Mouse (Mus musculus): Measurements from ENCODE around the gene Itih3. TPM values are rescaled to one million over a fixed set of nuclear protein-coding genes. Genes with fewer than 3 reads are reported as not detected.

Gene Itih3
- total and polyA plus RNA-seq, 3 experiments, result not detected

GRCm38 (mm10) chr14:30899972-30900371, 23.6 kb downstream of the Itih3 start:
- in situ Hi-C loops (cut with MboI; ENCODE audit: low pct_ligation_motif_present, low pct_unique_long_range_greater_than_20kb, low sequenced_read_pairs) (no loop called here), dilution Hi-C loops (cut with MboI; ENCODE audit: extremely low pct_ligation_motif_present, extremely low pct_unique_long_range_greater_than_20kb, low sequenced_read_pairs) (no loop called here)
- Histone ChIP-seq H3K27ac (ENCODE audit: insufficient read depth, low read depth) (no peak overlapping the region), H3K4me1 (ENCODE audit: control insufficient read depth in 1 of 2, insufficient read depth in 2 of 2) (no peaks in the 10 kb centered on the region), H3K4me2 (ENCODE audit: insufficient read depth, low read depth, poor library complexity, severe bottlenecking) (no peak overlapping the region), H3K27me3 (replicated peaks) (peaks cover 42% of the 10 kb centered on the region), H3K9me3 (replicated peaks; ENCODE audit: low read length) (peaks cover 8% of the 10 kb centered on the region), H3K36me3 (replicated peaks in 1 of 2; ENCODE audit: control insufficient read depth in 1 of 2, insufficient read depth in 1 of 2, low read length in 1 of 2) (no peaks in the 10 kb centered on the region), H3K9ac (ENCODE audit: insufficient read depth, low read depth) (no peak overlapping the region), H3K4me3 (replicated peaks in 1 of 3; ENCODE audit: low read depth in 2 of 3, low read length in 2 of 3, poor library complexity in 1 of 3) (no peak overlapping the region), H3K79me2 (replicated peaks; ENCODE audit: control insufficient read depth, extremely low read depth, insufficient read depth, poor library complexity, severe bottlenecking) (no peaks in the 10 kb centered on the region)
- no peak for DNase-seq (ENCODE audit: extremely low read depth)
- TF ChIP-seq ZMIZ1 (IDR thresholded peaks at IDR 0.05; ENCODE audit: low read depth, low read length), result no peak
- TF ChIP-seq KAT2A (IDR thresholded peaks at IDR 0.05; ENCODE audit: insufficient replicate concordance, low read length), result no peak
- TF ChIP-seq USF2 (conservative IDR thresholded peaks at IDR 0.05; ENCODE audit: low read depth, low read length), result no peak
- TF ChIP-seq UBTF (IDR thresholded peaks at IDR 0.05; ENCODE audit: low read depth, low read length), result no peak
- no peak for TF ChIP-seq MAZ (IDR thresholded peaks at IDR 0.05; ENCODE audit: low read depth, low read length)
- no peak for TF ChIP-seq CTCF (conservative IDR thresholded peaks at IDR 0.05 in 1 of 2, IDR thresholded peaks at IDR 0.05 in 1 of 2; ENCODE audit: low read depth in 2 of 2, low read length in 2 of 2)
- no peak for TF ChIP-seq PAX5 (IDR thresholded peaks at IDR 0.05; ENCODE audit: low read length)
- no peak for TF ChIP-seq EP300 (IDR thresholded peaks at IDR 0.05; ENCODE audit: low read length)
- TF ChIP-seq MXI1 (IDR thresholded peaks at IDR 0.05; ENCODE audit: low read depth, low read length), result no peak
- TF ChIP-seq POLR2AphosphoS2 (IDR thresholded peaks at IDR 0.05; ENCODE audit: low read depth, low read length), result no peak
- no peak for TF ChIP-seq E2F4 (IDR thresholded peaks at IDR 0.05; ENCODE audit: insufficient replicate concordance, low read depth, low read length)
- TF ChIP-seq NELFE (IDR thresholded peaks at IDR 0.05; ENCODE audit: low read depth, low read length), result no peak
- no peak for TF ChIP-seq TCF12 (IDR thresholded peaks at IDR 0.05; ENCODE audit: low read depth, low read length)
- TF ChIP-seq MEF2A (IDR thresholded peaks at IDR 0.05; ENCODE audit: borderline replicate concordance, low read depth, low read length), result no peak
- no peak for TF ChIP-seq GABPA (IDR thresholded peaks at IDR 0.05; ENCODE audit: insufficient replicate concordance, low read depth, low read length)
- no peak for TF ChIP-seq CHD1 (IDR thresholded peaks at IDR 0.05; ENCODE audit: low read depth, low read length)
- TF ChIP-seq ZC3H11A (IDR thresholded peaks at IDR 0.05; ENCODE audit: low read depth, low read length), result no peak

DNA sequence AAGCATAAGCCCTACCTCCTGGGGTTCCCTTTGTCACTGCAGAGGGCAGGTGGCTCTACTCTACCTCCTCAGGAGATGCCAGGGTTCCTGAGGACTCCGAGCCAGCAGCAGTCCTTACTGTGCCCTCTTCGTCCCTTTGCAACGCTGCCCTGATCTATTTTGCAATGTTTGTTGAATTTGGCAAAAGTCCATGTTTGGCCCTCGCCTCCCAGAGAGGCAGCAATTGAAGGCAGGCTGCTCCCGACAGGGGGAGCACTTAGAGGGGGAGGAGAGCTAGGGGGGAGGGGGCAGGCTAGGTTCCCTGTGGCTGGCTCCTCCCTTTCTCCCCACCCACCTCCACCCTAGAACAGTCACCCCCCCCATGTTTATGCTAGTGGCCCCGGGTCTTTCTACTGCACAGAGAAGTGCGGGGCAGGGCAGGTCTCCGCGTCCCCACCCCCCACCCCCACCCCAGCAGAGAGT, 35.3 kb downstream of the Itih3 start:
- Histone ChIP-seq H3K27me3 (replicated peaks) (peaks cover 47% of the 10 kb centered on the region), H3K4me1 (ENCODE audit: control insufficient read depth in 1 of 2, insufficient read depth in 2 of 2) (peaks cover 4 to 7% of the 10 kb centered on the region in 2 experiments; a peak in 2 of 4 replicates), H3K4me3 (replicated peaks in 1 of 3; ENCODE audit: low read depth in 2 of 3, low read length in 2 of 3, poor library complexity in 1 of 3) (no peak overlapping the region), H3K9ac (ENCODE audit: insufficient read depth, low read depth) (no peak overlapping the region), H3K4me2 (ENCODE audit: insufficient read depth, low read depth, poor library complexity, severe bottlenecking) (no peak overlapping the region), H3K9me3 (replicated peaks; ENCODE audit: low read length) (no peaks in the 10 kb centered on the region), H3K36me3 (replicated peaks in 1 of 2; ENCODE audit: control insufficient read depth in 1 of 2, insufficient read depth in 1 of 2, low read length in 1 of 2) (no peaks in the 10 kb centered on the region), H3K79me2 (replicated peaks; ENCODE audit: control insufficient read depth, extremely low read depth, insufficient read depth, poor library complexity, severe bottlenecking) (no peaks in the 10 kb centered on the region), H3K27ac (ENCODE audit: insufficient read depth, low read depth) (no peak overlapping the region)
- in situ Hi-C loops (cut with MboI; ENCODE audit: low pct_ligation_motif_present, low pct_unique_long_range_greater_than_20kb, low sequenced_read_pairs) (no loop called here), dilution Hi-C loops (cut with MboI; ENCODE audit: extremely low pct_ligation_motif_present, extremely low pct_unique_long_range_greater_than_20kb, low sequenced_read_pairs) (no loop called here)
- DNase-seq (ENCODE audit: extremely low read depth), result no peak
- no peak for TF ChIP-seq RCOR1 (conservative IDR thresholded peaks at IDR 0.05; ENCODE audit: low read depth, low read length)
- no peak for TF ChIP-seq ZKSCAN1 (IDR thresholded peaks at IDR 0.05; ENCODE audit: borderline replicate concordance, low read depth, low read length)
- no peak for TF ChIP-seq USF2 (conservative IDR thresholded peaks at IDR 0.05; ENCODE audit: low read depth, low read length)
- no peak for TF ChIP-seq MAZ (IDR thresholded peaks at IDR 0.05; ENCODE audit: low read depth, low read length)
- peak; percentile 13; the same call in 1 of the 2 replicates for TF ChIP-seq SMC3 (IDR thresholded peaks at IDR 0.05; ENCODE audit: low read depth, low read length)
- no peak for TF ChIP-seq BHLHE40 (IDR thresholded peaks at IDR 0.05; ENCODE audit: low read depth, low read length)
- no peak for TF ChIP-seq TBP (conservative IDR thresholded peaks at IDR 0.05; ENCODE audit: low read depth, low read length)
- TF ChIP-seq CHD1 (IDR thresholded peaks at IDR 0.05; ENCODE audit: low read depth, low read length), result no peak
- peak in 1 of 2 experiments; percentile 40; a peak in 2 of 4 replicates for TF ChIP-seq CTCF (conservative IDR thresholded peaks at IDR 0.05 in 1 of 2, IDR thresholded peaks at IDR 0.05 in 1 of 2; ENCODE audit: low read depth in 2 of 2, low read length in 2 of 2)
- TF ChIP-seq ZNF384 (IDR thresholded peaks at IDR 0.05; ENCODE audit: low read depth, low read length), result no peak
